Mouse (Mus musculus) cerebellum, adult (tissue): Measurements from ENCODE around the gene Macrod2.

Source experiments
- ATAC-seq: cut with Nextera tagmentation; 2 replicates; pipeline ENCODE4 v1.9.2; 2017; ENCODE audit warnings: mild to moderate bottlenecking, moderate library complexity, mixed read lengths; ENCODE audit not compliant: insufficient number of reproducible peaks, low FRiP score, low TSS enrichment

Macrod2 gene

GRCm38 (mm10) chr2:142230985-142231549 lies 1836.0 kb downstream of the Macrod2 start:
- no peak for ATAC-seq

GRCm38 (mm10) chr2:142232828-142233227 lies 1837.7 kb downstream of the Macrod2 start:
- no peak for ATAC-seq

- ATAC-seq = no peak
These were observed 1848.4 kb downstream of the Macrod2 start for GRCm38 (mm10) chr2:142243483-142243882.

- no peak for ATAC-seq
These were observed 1855.3 kb downstream of the Macrod2 start for GRCm38 (mm10) chr2:142250383-142250782.

- no peak for ATAC-seq
These were observed 1856.4 kb downstream of the Macrod2 start for GRCm38 (mm10) chr2:142251518-142251917.

GRCm38 (mm10) chr2:142253913-142254312 lies 1858.8 kb downstream of the Macrod2 start:
- ATAC-seq = peak; percentile 77

- no peak for ATAC-seq
These were observed 1859.5 kb downstream of the Macrod2 start for GRCm38 (mm10) chr2:142254566-142254965.

- no peak for ATAC-seq
These were observed 1862.4 kb downstream of the Macrod2 start for GRCm38 (mm10) chr2:142257501-142257900.

GRCm38 (mm10) chr2:142261046-142261445 lies 1865.9 kb downstream of the Macrod2 start:
- no peak for ATAC-seq

GRCm38 (mm10) chr2:142264697-142265096 lies 1869.6 kb downstream of the Macrod2 start:
- ATAC-seq = no peak

- ATAC-seq = no peak
These were observed 1872.7 kb downstream of the Macrod2 start for GRCm38 (mm10) chr2:142267836-142268235.

GRCm38 (mm10) chr2:142286761-142287160 lies 1891.7 kb downstream of the Macrod2 start:
- ATAC-seq = peak; percentile 99

GRCm38 (mm10) chr2:142294831-142295230 lies 1899.7 kb downstream of the Macrod2 start:
- ATAC-seq = no peak

GRCm38 (mm10) chr2:142303098-142303911 lies 1908.2 kb downstream of the Macrod2 start:
- no peak for ATAC-seq

- no peak for ATAC-seq
These were observed 1908.7 kb downstream of the Macrod2 start for GRCm38 (mm10) chr2:142303912-142304182.

GRCm38 (mm10) chr2:142323158-142323557 lies 1928.0 kb downstream of the Macrod2 start:
- ATAC-seq = peak; percentile 80

GRCm38 (mm10) chr2:142326737-142327136 lies 1931.6 kb downstream of the Macrod2 start:
- peak; percentile 87 for ATAC-seq

GRCm38 (mm10) chr2:142329761-142330160 lies 1934.7 kb downstream of the Macrod2 start:
- ATAC-seq = no peak

GRCm38 (mm10) chr2:142334441-142335102 lies 1939.5 kb downstream of the Macrod2 start:
- peak; percentile 31; the same call in 1 of the 2 replicates for ATAC-seq

- ATAC-seq = no peak
These were observed 1940.2 kb downstream of the Macrod2 start for GRCm38 (mm10) chr2:142335103-142335999.
